Comparison of ENCODE assay signal across 32 mouse cellular contexts in genomic region chr9:44807141-44807540, GRCm38 (mm10). TPM values are rescaled to one million over a fixed set of nuclear protein-coding genes. Genes with fewer than 3 reads are reported as not detected.
"Had no signal": no experiment of that assay in that cellular context is flagged by ENCODE, and none has a peak within 500 bp of the region (broad histone marks: within the 10 kb centered on the region; RNA-seq: fewer than 3 reads in every experiment).

No protein-coding gene starts in this region.

- H3K27me3 ChIP-seq: limb, embryonic 12.5 days; limb, embryonic 13.5 days; limb, embryonic 15.5 days; liver, embryonic 13.5 days; liver, embryonic 15.5 days; lung, embryonic 15.5 days; megakaryocyte, embryonic 14.5 days; midbrain, embryonic 15.5 days; neural tube, embryonic 12.5 days; neural tube, embryonic 13.5 days had no signal

- H3K9ac ChIP-seq: limb, embryonic 12.5 days; limb, embryonic 13.5 days; limb, embryonic 15.5 days; liver, embryonic 12.5 days; liver, embryonic 13.5 days; liver, embryonic 14.5 days; liver, embryonic 15.5 days; liver, postnatal 0 days; lung, embryonic 14.5 days; lung, embryonic 15.5 days; midbrain, embryonic 12.5 days; midbrain, embryonic 13.5 days; midbrain, embryonic 15.5 days; neural tube, embryonic 12.5 days; neural tube, embryonic 13.5 days had no signal

- H3K4me3 ChIP-seq: left cerebral cortex, adult 2 months; limb, embryonic 10.5 days; limb, embryonic 12.5 days; limb, embryonic 13.5 days; limb, embryonic 15.5 days; liver, embryonic 12.5 days; liver, embryonic 13.5 days; liver, embryonic 15.5 days; lung, embryonic 15.5 days; megakaryocyte, embryonic 14.5 days; midbrain, embryonic 10.5 days; midbrain, embryonic 12.5 days; midbrain, embryonic 13.5 days; midbrain, embryonic 15.5 days; myocyte; neural tube, embryonic 12.5 days; neural tube, embryonic 13.5 days had no signal

- H3K9me3 ChIP-seq: limb, embryonic 10.5 days; limb, embryonic 12.5 days; limb, embryonic 13.5 days; limb, embryonic 15.5 days; liver, embryonic 12.5 days; liver, embryonic 13.5 days; liver, embryonic 15.5 days; lung, embryonic 15.5 days; megakaryocyte, embryonic 14.5 days; midbrain, embryonic 10.5 days; midbrain, embryonic 12.5 days; midbrain, embryonic 13.5 days; midbrain, embryonic 15.5 days; neural tube, embryonic 12.5 days; neural tube, embryonic 13.5 days had no signal

- H3K4me2 ChIP-seq: limb, embryonic 12.5 days; limb, embryonic 13.5 days; limb, embryonic 15.5 days; liver, embryonic 11.5 days; liver, embryonic 12.5 days; liver, embryonic 13.5 days; liver, embryonic 15.5 days; lung, embryonic 14.5 days; lung, embryonic 15.5 days; midbrain, embryonic 11.5 days; midbrain, embryonic 12.5 days; midbrain, embryonic 13.5 days; midbrain, embryonic 15.5 days; neural tube, embryonic 12.5 days; neural tube, embryonic 13.5 days had no signal

- H3K4me1 ChIP-seq: limb, embryonic 10.5 days; limb, embryonic 12.5 days; limb, embryonic 13.5 days; limb, embryonic 15.5 days; liver, embryonic 12.5 days; liver, embryonic 13.5 days; liver, embryonic 15.5 days; midbrain, embryonic 10.5 days; midbrain, embryonic 12.5 days; midbrain, embryonic 13.5 days; midbrain, embryonic 15.5 days; neural tube, embryonic 12.5 days; neural tube, embryonic 13.5 days had no signal

- ATAC-seq: liver, embryonic 12.5 days; liver, postnatal 0 days; midbrain, embryonic 13.5 days; midbrain, embryonic 15.5 days; midbrain, embryonic 16.5 days had no signal

- H3K27ac ChIP-seq: left cerebral cortex, adult 2 months; limb, embryonic 10.5 days; limb, embryonic 12.5 days; limb, embryonic 13.5 days; limb, embryonic 15.5 days; liver, embryonic 12.5 days; liver, embryonic 13.5 days; liver, embryonic 14.5 days; liver, embryonic 15.5 days; lung, embryonic 15.5 days; macrophage; midbrain, embryonic 10.5 days; midbrain, embryonic 12.5 days; midbrain, embryonic 13.5 days; midbrain, embryonic 15.5 days; neural tube, embryonic 12.5 days; neural tube, embryonic 13.5 days had no signal

- DNase-seq: left cerebral cortex, postnatal 4 days; liver; liver, embryonic 13.5 days; liver, postnatal 0 days; lung, embryonic 14.5 days; lung, postnatal 10 days; midbrain, embryonic 14.5 days had no signal

RNA-seq across cellular contexts. Expression of gene Ttc36, which starts 4.3 kb away (rescaled TPM):
- total RNA-seq: megakaryocyte-erythroid progenitor cell, adult 5-6 weeks; monocyte, adult 5-6 weeks had no signal
- polyA plus RNA-seq: limb, embryonic 10.5 days; limb, embryonic 11.5 days; limb, embryonic 12.5 days; limb, embryonic 13.5 days; macrophage; midbrain, embryonic 11.5 days; midbrain, embryonic 12.5 days; midbrain, embryonic 13.5 days; midbrain, embryonic 15.5 days; midbrain, embryonic 16.5 days; neural tube, embryonic 11.5 days; neural tube, embryonic 12.5 days; neural tube, embryonic 13.5 days had no signal
